Comparison of ENCODE assay signal across 21 mouse cellular contexts in the genomic region with DNA sequence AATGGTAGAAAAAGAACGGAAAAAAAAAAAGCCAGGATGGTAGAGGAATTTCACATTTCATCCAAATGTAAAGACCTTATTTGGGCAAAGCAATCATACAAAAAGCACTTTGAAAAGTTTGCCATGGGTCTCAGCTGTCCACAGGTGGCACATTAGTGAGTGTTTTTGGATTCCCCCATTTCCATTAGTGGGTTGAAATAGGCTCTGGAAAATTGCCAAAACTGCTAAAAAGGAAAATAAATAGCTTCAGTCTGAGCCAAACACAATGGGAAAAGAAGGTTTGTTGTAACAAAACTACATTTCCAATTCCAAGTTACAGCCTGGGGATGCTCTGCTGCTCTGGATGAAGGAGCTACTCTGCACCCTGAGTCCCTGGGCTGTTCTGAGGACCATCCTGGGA. TPM values are rescaled to one million over a fixed set of nuclear protein-coding genes. Genes with fewer than 3 reads are reported as not detected.
"Had no signal": no experiment of that assay in that cellular context is flagged by ENCODE, and none has a peak within 500 bp of the region (broad histone marks: within the 10 kb centered on the region; RNA-seq: fewer than 3 reads in every experiment).

No protein-coding gene starts in this region.

- DNase-seq: kidney, adult 8-10 months; kidney, postnatal 10 days; layer of hippocampus, postnatal 36 days; liver, postnatal 0 days; lung, postnatal 14 days; lung, postnatal 4 days; retina, postnatal 1 day; right cerebral cortex, postnatal 25 days; thymus, adult 18-20 months; thymus, postnatal 36 days had no signal

- H3K9me3 ChIP-seq: kidney, embryonic 15.5 days; limb, embryonic 12.5 days; limb, embryonic 15.5 days; midbrain, embryonic 12.5 days; midbrain, embryonic 15.5 days; neural tube, embryonic 13.5 days had no signal

- H3K4me2 ChIP-seq: kidney, embryonic 15.5 days; limb, embryonic 12.5 days; limb, embryonic 15.5 days; liver, embryonic 11.5 days; midbrain, embryonic 12.5 days; midbrain, embryonic 15.5 days; neural tube, embryonic 13.5 days had no signal

- H3K9ac ChIP-seq: kidney, embryonic 15.5 days; limb, embryonic 12.5 days; limb, embryonic 15.5 days; liver, embryonic 14.5 days; liver, postnatal 0 days; midbrain, embryonic 12.5 days; midbrain, embryonic 15.5 days; neural tube, embryonic 13.5 days had no signal

- H3K4me3 ChIP-seq: kidney, embryonic 15.5 days; left cerebral cortex, adult 2 months; limb, embryonic 12.5 days; limb, embryonic 15.5 days; midbrain, embryonic 12.5 days; midbrain, embryonic 15.5 days; myocyte; neural tube, embryonic 13.5 days had no signal

- ATAC-seq: liver, postnatal 0 days; midbrain, embryonic 15.5 days had no signal

- H3K36me3 ChIP-seq: kidney, embryonic 15.5 days; limb, embryonic 12.5 days; limb, embryonic 15.5 days; midbrain, embryonic 12.5 days; midbrain, embryonic 15.5 days; neural tube, embryonic 13.5 days had no signal

- H3K27ac ChIP-seq: kidney, embryonic 15.5 days; left cerebral cortex, adult 2 months; limb, embryonic 12.5 days; limb, embryonic 15.5 days; liver, embryonic 14.5 days; midbrain, embryonic 12.5 days; midbrain, embryonic 15.5 days; neural tube, embryonic 13.5 days had no signal

- H3K27me3 ChIP-seq: kidney, embryonic 15.5 days; limb, embryonic 12.5 days; limb, embryonic 15.5 days; midbrain, embryonic 12.5 days; midbrain, embryonic 15.5 days; neural tube, embryonic 13.5 days had no signal

- H3K4me1 ChIP-seq: kidney, embryonic 15.5 days; midbrain, embryonic 12.5 days; midbrain, embryonic 15.5 days had no signal

RNA-seq across cellular contexts. Expression of gene Rec114, which starts 9.8 kb away (rescaled TPM):
- polyA plus RNA-seq: small intestine, adult 2 months had no signal
